In the genomic region with DNA sequence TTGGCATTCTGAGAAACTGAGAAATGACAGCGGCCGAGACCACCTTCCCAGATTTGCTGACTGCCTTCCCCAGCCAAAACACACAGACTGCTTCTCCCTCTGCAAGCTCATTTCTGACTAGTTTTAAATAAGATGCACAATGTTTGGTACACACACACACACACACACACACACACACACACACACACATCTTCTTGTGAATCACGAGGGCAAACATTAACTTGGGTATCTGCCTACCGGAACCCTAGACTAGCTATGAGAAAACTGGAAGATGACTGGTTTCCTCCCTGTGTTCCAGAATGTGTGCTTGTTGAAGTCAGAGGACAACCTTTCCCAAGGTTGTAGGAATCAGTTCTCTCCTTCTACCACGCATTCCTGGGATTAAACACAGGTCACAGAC, we compare ENCODE assay signal across 14 mouse cellular contexts. TPM values are rescaled to one million over a fixed set of nuclear protein-coding genes. Genes with fewer than 3 reads are reported as not detected.
A peak's percentile ranks its signal among the peaks of the same experiment; 100 is the strongest.
DNase-seq lines count a peak whose midpoint lies in the region; ATAC-seq and TF ChIP-seq lines count a peak whose summit lies in the region.
"Had no signal": no experiment of that assay in that cellular context is flagged by ENCODE, and none has a peak within 500 bp of the region (broad histone marks: within the 10 kb centered on the region; RNA-seq: fewer than 3 reads in every experiment).

No protein-coding gene starts in this region.

- ATAC-seq in intestine, embryonic 14.5 days (replicated peaks; ENCODE audit: low FRiP score, low TSS enrichment, low read depth): no peak
- ATAC-seq in intestine, postnatal 0 days: no peak
- no peak for ATAC-seq in lung, embryonic 15.5 days (ENCODE audit: borderline replicate concordance, extremely low read depth, low FRiP score, low TSS enrichment)
- ATAC-seq in intestine, embryonic 15.5 days: no peak
- no peak for ATAC-seq in CD4-positive, CD25-positive, alpha-beta regulatory T cell, adult 4 months

- no peak overlapping the region for H3K9ac ChIP-seq in intestine, embryonic 14.5 days (ENCODE audit: low read length)
- H3K9ac ChIP-seq in intestine, postnatal 0 days (ENCODE audit: low read depth, low read length): no peak overlapping the region
- H3K9ac ChIP-seq in lung, embryonic 15.5 days: no peak overlapping the region
- no peak overlapping the region for H3K9ac ChIP-seq in intestine, embryonic 15.5 days
- H3K9ac ChIP-seq: hindbrain, embryonic 15.5 days; limb, embryonic 13.5 days had no signal

- WGBS in intestine, embryonic 14.5 days: 73% methylated on average over 5 of the region's 5 CpGs
- WGBS in intestine, postnatal 0 days: 72% methylated on average over 5 of the region's 5 CpGs
- WGBS in lung, embryonic 15.5 days: 72% methylated on average over 5 of the region's 5 CpGs
- 77% methylated on average over 5 of the region's 5 CpGs for WGBS in intestine, embryonic 15.5 days
- 69% methylated on average over 5 of the region's 5 CpGs for WGBS in cerebellum, adult 2 months

- H3K4me1 ChIP-seq in intestine, embryonic 14.5 days (replicated peaks; ENCODE audit: control insufficient read depth, insufficient read depth, low read length): peaks cover 12% of the 10 kb centered on the region; the same call in 1 of the 2 replicates
- H3K4me1 ChIP-seq in intestine, postnatal 0 days (replicated peaks; ENCODE audit: control insufficient read depth, insufficient read depth, low read length): peaks cover 5% of the 10 kb centered on the region; the same call in 1 of the 2 replicates
- peaks cover 9% of the 10 kb centered on the region for H3K4me1 ChIP-seq in lung, embryonic 15.5 days
- peaks cover 10% of the 10 kb centered on the region for H3K4me1 ChIP-seq in intestine, embryonic 15.5 days (replicated peaks)
- no peaks in the 10 kb centered on the region for H3K4me1 ChIP-seq in cerebellum, adult 2 months (ENCODE audit: control insufficient read depth, insufficient read depth, low read length)
- H3K4me1 ChIP-seq: hindbrain, embryonic 15.5 days had no signal

- no peak overlapping the region for H3K4me3 ChIP-seq in intestine, embryonic 14.5 days (ENCODE audit: low read depth, low read length)
- no peak overlapping the region for H3K4me3 ChIP-seq in intestine, postnatal 0 days (ENCODE audit: low read depth, low read length)
- no peak overlapping the region for H3K4me3 ChIP-seq in lung, embryonic 15.5 days
- no peak overlapping the region for H3K4me3 ChIP-seq in intestine, embryonic 15.5 days (replicated peaks)
- no peak overlapping the region for H3K4me3 ChIP-seq in cerebellum, adult 2 months (replicated peaks; ENCODE audit: insufficient read depth, low read depth, low read length)
- H3K4me3 ChIP-seq: hindbrain, embryonic 15.5 days; left cerebral cortex, adult 2 months; limb, embryonic 13.5 days had no signal

- no peak for TF ChIP-seq POLR2A in cerebellum, adult 2 months (IDR thresholded peaks at IDR 0.05; ENCODE audit: borderline replicate concordance, insufficient read depth, low read length)

- peak overlapping the region; percentile 82 for H3K27ac ChIP-seq in intestine, embryonic 14.5 days (ENCODE audit: low read depth)
- H3K27ac ChIP-seq in intestine, postnatal 0 days (ENCODE audit: low read depth, low read length): no peak overlapping the region
- peak overlapping the region; percentile 26; the same call in 1 of the 2 replicates for H3K27ac ChIP-seq in lung, embryonic 15.5 days
- H3K27ac ChIP-seq in intestine, embryonic 15.5 days: peak overlapping the region; percentile 73
- H3K27ac ChIP-seq in cerebellum, adult 2 months (ENCODE audit: insufficient read depth, low read length): no peak overlapping the region
- H3K27ac ChIP-seq: hindbrain, embryonic 15.5 days; left cerebral cortex, adult 2 months had no signal

- TF ChIP-seq CTCF in intestine, postnatal 0 days (IDR thresholded peaks at IDR 0.05; ENCODE audit: low read depth): no peak
- no peak for TF ChIP-seq CTCF in cerebellum, adult 2 months (IDR thresholded peaks at IDR 0.05; ENCODE audit: borderline replicate concordance, insufficient read depth, low read depth, low read length)

- H3K36me3 ChIP-seq in intestine, embryonic 14.5 days (ENCODE audit: control insufficient read depth, insufficient read depth, low read length): no peaks in the 10 kb centered on the region
- H3K36me3 ChIP-seq in intestine, postnatal 0 days (ENCODE audit: control insufficient read depth, insufficient read depth): no peaks in the 10 kb centered on the region
- H3K36me3 ChIP-seq in lung, embryonic 15.5 days: no peaks in the 10 kb centered on the region
- H3K36me3 ChIP-seq in intestine, embryonic 15.5 days: no peaks in the 10 kb centered on the region
- H3K36me3 ChIP-seq: hindbrain, embryonic 15.5 days; limb, embryonic 13.5 days had no signal

- DNase-seq in intestine, embryonic 14.5 days (ENCODE audit: low spot score): no peak
- no peak for DNase-seq in lung, postnatal 36 days
- no peak for DNase-seq in cerebellum, adult 2 months
- DNase-seq: adrenal gland, adult 8-10 months; cerebellum, adult 8-10 months; heart, adult 18-20 months; right cerebral cortex, postnatal 14 days had no signal

- no peak overlapping the region for H3K4me2 ChIP-seq in intestine, embryonic 14.5 days (ENCODE audit: low read length)
- no peak overlapping the region for H3K4me2 ChIP-seq in intestine, postnatal 0 days (replicated peaks; ENCODE audit: low read depth)
- H3K4me2 ChIP-seq in lung, embryonic 15.5 days: no peak overlapping the region
- H3K4me2 ChIP-seq in intestine, embryonic 15.5 days (replicated peaks): no peak overlapping the region
- H3K4me2 ChIP-seq: hindbrain, embryonic 15.5 days; limb, embryonic 13.5 days had no signal

- H3K27me3 ChIP-seq in intestine, embryonic 14.5 days (replicated peaks; ENCODE audit: control insufficient read depth, insufficient read depth, low read length): no peaks in the 10 kb centered on the region
- no peaks in the 10 kb centered on the region for H3K27me3 ChIP-seq in intestine, postnatal 0 days (replicated peaks; ENCODE audit: control insufficient read depth, insufficient read depth, low read length)
- no peaks in the 10 kb centered on the region for H3K27me3 ChIP-seq in lung, embryonic 15.5 days
- no peaks in the 10 kb centered on the region for H3K27me3 ChIP-seq in intestine, embryonic 15.5 days (replicated peaks)
- H3K27me3 ChIP-seq in cerebellum, adult 2 months (ENCODE audit: control insufficient read depth, insufficient read depth, low read length): no peaks in the 10 kb centered on the region
- H3K27me3 ChIP-seq: hindbrain, embryonic 15.5 days; limb, embryonic 13.5 days had no signal

- H3K9me3 ChIP-seq in intestine, embryonic 14.5 days (ENCODE audit: control insufficient read depth, low read length): peaks cover 6% of the 10 kb centered on the region; the same call in 1 of the 2 replicates
- no peaks in the 10 kb centered on the region for H3K9me3 ChIP-seq in intestine, postnatal 0 days (ENCODE audit: control insufficient read depth)
- H3K9me3 ChIP-seq in lung, embryonic 15.5 days: peaks cover 6% of the 10 kb centered on the region; the same call in 1 of the 2 replicates
- H3K9me3 ChIP-seq in intestine, embryonic 15.5 days: no peaks in the 10 kb centered on the region
- H3K9me3 ChIP-seq: hindbrain, embryonic 15.5 days had no signal

RNA-seq across cellular contexts. Expression of gene Klf3, which starts 50.2 kb away (rescaled TPM):
- 75.2 and 88.0 TPM in 2 replicates for polyA plus RNA-seq in intestine, embryonic 14.5 days (2014; fragmentation: Nextera tagmentation; extraction: Ambion mirVana)
- polyA plus RNA-seq in intestine, postnatal 0 days (2015; fragmentation: Nextera tagmentation; extraction: Ambion mirVana): 76.9 and 79.3 TPM in 2 replicates
- polyA plus RNA-seq in lung, embryonic 15.5 days (2015; fragmentation: Nextera tagmentation; extraction: Ambion mirVana): 67.2 and 68.7 TPM in 2 replicates
- polyA plus RNA-seq in intestine, embryonic 15.5 days (2015; fragmentation: Nextera tagmentation; extraction: Ambion mirVana): 87.6 and 91.8 TPM in 2 replicates
- polyA plus RNA-seq in CD4-positive, CD25-positive, alpha-beta regulatory T cell, adult 4 months (2017; shearing (Covaris generic)): 10 to 100 TPM; 81.0 to 99.7 TPM
- polyA plus RNA-seq in cerebellum, adult 2 months (2012; rRNA removed): 16.4 and 18.6 TPM in 2 replicates

Comparison
In these comparisons a context has a peak if more than half of its experiments do, and no peak if none do; other contexts are left out.
1. H3K27ac ChIP-seq: peak in intestine, embryonic 14.5 days (single experiment), lung, embryonic 15.5 days (single experiment) and intestine, embryonic 15.5 days (single experiment); none in intestine, postnatal 0 days (single experiment) and cerebellum, adult 2 months (single experiment).